Mouse (Mus musculus) liver, postnatal 0 days (tissue): ENCODE results near the gene Apol7c.
"Not testable (repeated sequence)": the region's sequence is repeated elsewhere in the genome, so short reads cannot be mapped to it uniquely, and the experiment has no call there.

Source experiments
- CTCF ChIP-seq: sonication (generic); IDR thresholded peaks from 2 replicates; pipeline ENCODE4 v1.5.1; 2016; ENCODE audit warnings: antibody characterized with exemption, low read depth
- EP300 ChIP-seq: IDR thresholded peaks from 2 replicates; pipeline ENCODE4 v1.6.1; 2016; ENCODE audit warnings: antibody characterized with exemption, low read depth, mild to moderate bottlenecking

DNA sequence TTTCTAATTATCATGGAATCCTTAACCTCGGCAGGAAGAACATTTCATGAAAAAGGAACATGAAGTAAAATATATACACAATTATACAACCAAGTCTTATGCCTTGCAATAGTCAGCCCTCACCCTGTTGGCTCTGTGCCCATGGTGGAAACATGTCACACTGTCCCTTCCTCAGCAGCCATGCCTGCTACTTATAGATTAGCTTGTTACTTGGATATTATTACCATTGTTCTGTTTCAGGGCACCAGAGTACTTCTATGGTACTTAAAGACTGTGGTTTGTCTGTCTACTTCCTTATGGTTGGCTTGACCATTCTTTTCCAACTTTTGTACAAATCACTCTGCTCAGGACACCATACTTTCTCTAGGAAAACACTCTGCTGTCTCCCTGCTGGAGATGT is 39.9 kb downstream of the Apol7c start:
- TF ChIP-seq CTCF, EP300: not testable (repeated sequence)
